Mouse (Mus musculus) thymus, adult 2 months (tissue): ENCODE data around the gene Il1f9. TPM values are rescaled to one million over a fixed set of nuclear protein-coding genes. Genes with fewer than 3 reads are reported as not detected.
"Not testable (repeated sequence)": the region's sequence is repeated elsewhere in the genome, so short reads cannot be mapped to it uniquely, and the experiment has no call there.

ENCODE experiments used
- DNase-seq: peaks from one replicate; pipeline ENCODE4 v3.0.0; 2021
- H3K27ac ChIP-seq: fragments of 200-500 bp; 2 replicates; pipeline ENCODE4 v1.5.1; 2012; ENCODE audit warnings: low read length, control low read depth; ENCODE audit not compliant: control insufficient read depth, insufficient read depth
- H3K27me3 ChIP-seq: fragments of 200-500 bp; 2 replicates; pipeline ENCODE4 v1.6.1; 2012; ENCODE audit warnings: mild to moderate bottlenecking, low read length, moderate library complexity, mixed read lengths; ENCODE audit not compliant: control insufficient read depth, insufficient read depth
- H3K36me3 ChIP-seq: fragments of 200-500 bp; 2 replicates; pipeline ENCODE4 v1.6.1; 2012; ENCODE audit warnings: mild to moderate bottlenecking, low read length, moderate library complexity; ENCODE audit not compliant: control insufficient read depth, insufficient read depth
- H3K4me1 ChIP-seq: fragments of 200-500 bp; replicated peaks from 2 replicates; pipeline ENCODE4 v1.6.1; 2012; ENCODE audit warnings: low read length; ENCODE audit not compliant: control insufficient read depth, insufficient read depth
- H3K4me3 ChIP-seq: fragments of 200-500 bp; 2 replicates; pipeline ENCODE4 v1.5.1; 2012; ENCODE audit warnings: mild to moderate bottlenecking, low read length, control low read depth, moderate library complexity; ENCODE audit not compliant: control insufficient read depth, insufficient read depth
- CTCF ChIP-seq: fragments of 200-500 bp; IDR thresholded peaks from 2 replicates; pipeline ENCODE4 v1.5.1; 2012; ENCODE audit warnings: mild to moderate bottlenecking, control low read depth, low read length, moderate library complexity, borderline replicate concordance; ENCODE audit not compliant: control insufficient read depth, poor library complexity, insufficient read depth; ENCODE audit errors: extremely low read depth
- POLR2A ChIP-seq: fragments of 200-500 bp; IDR thresholded peaks from 2 replicates; pipeline ENCODE4 v1.6.1; 2012; ENCODE audit warnings: mild to moderate bottlenecking, low read length, control low read depth, moderate library complexity; ENCODE audit not compliant: control insufficient read depth, poor library complexity, insufficient read depth; ENCODE audit errors: extremely low read depth
- WGBS: fragments of 180-500 bp; shearing (Covaris S2); methylation state at CpG from one replicate; pipeline ENCODE4 v1.1.7; 2018; 5-methylcytosine and 5-hydroxymethylcytosine counted together
- polyA plus RNA-seq: library from polyadenylated mRNA; depleted of rRNA; stranded (reverse); fragments of >200 nt; gene quantifications from 2 replicates; pipeline ENCODE4 v1.2.3, GENCODE M21; 2012; rRNA removed

Il1f9 gene
- polyA plus RNA-seq, result 0.14 and 0.22 TPM in 2 replicates

- no peaks in the 10 kb centered on the region for H3K27me3 ChIP-seq
- no peak for DNase-seq
- TF ChIP-seq CTCF (no peak), POLR2A (no peak)
- no peak within 1 kb of the TSS for H3K27ac ChIP-seq
- no peak within 1 kb of the TSS for H3K4me3 ChIP-seq
- WGBS, result 94% methylated on average over 1 of the region's 1 CpGs
- H3K4me1 ChIP-seq, result no peaks in the 10 kb centered on the region
- no peaks in the 10 kb centered on the region for H3K36me3 ChIP-seq
Observed at GRCm38 (mm10) chr2:24186176-24186575, at the start of gene Il1f9. Gene Il1f9, plus strand, starts transcription at chr2:24186476.

- Histone ChIP-seq H3K27ac (no peak within 1 kb of the TSS), H3K36me3 (no peaks in the 10 kb centered on the region), H3K4me1 (no peaks in the 10 kb centered on the region), H3K4me3 (no peak within 1 kb of the TSS), H3K27me3 (no peaks in the 10 kb centered on the region)
- DNase-seq, result no peak
- 89% methylated on average over 2 of the region's 2 CpGs for WGBS
- TF ChIP-seq POLR2A (no peak), CTCF (no peak)
Observed at GRCm38 (mm10) chr2:24152861-24153260, 33.4 kb upstream of the Il1f9 start, which contains the start of gene Il1f8. Gene Il1f8, plus strand, starts transcription at chr2:24153161.

- H3K27me3 ChIP-seq, H3K4me1 ChIP-seq, DNase-seq, H3K4me3 ChIP-seq, H3K36me3 ChIP-seq, H3K27ac ChIP-seq: not testable (repeated sequence)
- 3% methylated on average over 14 of the region's 14 CpGs for WGBS
Observed at GRCm38 (mm10) chr2:24181683-24182331, 4.5 kb upstream of the Il1f9 start.

- H3K27me3 ChIP-seq, H3K27ac ChIP-seq, H3K36me3 ChIP-seq, H3K4me1 ChIP-seq, H3K4me3 ChIP-seq, DNase-seq: not testable (repeated sequence)
- WGBS, result 47% methylated on average over 13 of the region's 13 CpGs
Observed at GRCm38 (mm10) chr2:24182423-24183147, 3.7 kb upstream of the Il1f9 start.

- not testable (repeated sequence) for DNase-seq
Observed at GRCm38 (mm10) chr2:24184092-24184491, 2.2 kb upstream of the Il1f9 start.

GRCm38 (mm10) chr2:24187585-24187984 lies 1.3 kb downstream of the Il1f9 start:
- H3K27me3 ChIP-seq, result no peaks in the 10 kb centered on the region
- TF ChIP-seq POLR2A, result no peak
- no peak for TF ChIP-seq CTCF
- H3K27ac ChIP-seq, result no peak overlapping the region
- WGBS, result 64% methylated on average over 6 of the region's 6 CpGs
- DNase-seq, result no peak
- no peaks in the 10 kb centered on the region for H3K4me1 ChIP-seq
- H3K4me3 ChIP-seq, result no peak overlapping the region
- no peaks in the 10 kb centered on the region for H3K36me3 ChIP-seq

More at GRCm38 (mm10) chr2:24184092-24184491, 2.2 kb upstream of the Il1f9 start:
- not testable (repeated sequence) for H3K27me3 ChIP-seq, H3K36me3 ChIP-seq, H3K4me1 ChIP-seq, H3K4me3 ChIP-seq, H3K27ac ChIP-seq

GRCm38 (mm10) chr2:24188189-24188588 lies 1.9 kb downstream of the Il1f9 start:
- no peak overlapping the region for H3K4me3 ChIP-seq
- no peaks in the 10 kb centered on the region for H3K4me1 ChIP-seq
- 61% methylated on average over 1 of the region's 1 CpGs for WGBS
- no peak overlapping the region for H3K27ac ChIP-seq
- no peaks in the 10 kb centered on the region for H3K36me3 ChIP-seq
- TF ChIP-seq CTCF (no peak), POLR2A (no peak)
- H3K27me3 ChIP-seq, result no peaks in the 10 kb centered on the region
- DNase-seq, result no peak

- Histone ChIP-seq H3K27me3 (no peaks in the 10 kb centered on the region), H3K4me1 (no peaks in the 10 kb centered on the region), H3K4me3 (no peak within 1 kb of the TSS), H3K27ac (no peak within 1 kb of the TSS), H3K36me3 (no peaks in the 10 kb centered on the region)
- TF ChIP-seq CTCF, result no peak
- TF ChIP-seq POLR2A, result no peak
- no peak for DNase-seq
- WGBS, result 93% methylated on average over 2 of the region's 2 CpGs
Observed at GRCm38 (mm10) chr2:24215118-24215517, 28.8 kb downstream of the Il1f9 start, which contains the start of gene Il1f6. Gene Il1f6, plus strand, starts transcription at chr2:24215418.
